Mouse (Mus musculus) liver, embryonic 14.5 days (tissue): ENCODE measurements around the gene Stag3.

Source experiments
- CTCF ChIP-seq: IDR thresholded peaks from 2 replicates; pipeline ENCODE4 v1.5.1; 2016; ENCODE audit warnings: antibody characterized with exemption, low read depth, control low read depth
- EP300 ChIP-seq: IDR thresholded peaks from 2 replicates; pipeline ENCODE4 v1.6.1; 2016; ENCODE audit warnings: antibody characterized with exemption, low read depth

DNA sequence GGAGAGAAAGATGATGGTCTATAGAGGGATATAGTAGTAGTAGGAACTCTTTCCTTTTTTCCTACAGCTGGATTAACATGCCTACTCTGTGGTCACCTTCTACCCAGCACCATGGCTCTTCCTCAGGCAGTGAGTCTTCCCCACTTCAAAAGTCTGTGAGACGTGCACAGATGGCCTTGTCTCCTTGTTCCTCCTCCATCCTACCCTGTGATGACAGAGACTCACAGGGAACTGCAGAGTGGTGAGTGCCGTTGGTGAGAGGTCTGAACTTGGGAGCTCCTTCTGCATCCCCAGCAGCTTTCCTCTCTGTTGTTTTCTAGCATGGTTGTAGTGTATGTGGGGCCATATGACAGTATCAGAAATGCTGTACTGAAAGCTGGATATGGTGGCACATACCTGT lies 1.8 kb downstream of the Stag3 start:
- TF ChIP-seq EP300 (no peak), CTCF (no peak)
